Mouse (Mus musculus) midbrain, embryonic 16.5 days (tissue): ENCODE measurements around the gene Dennd1c. TPM values are rescaled to one million over a fixed set of nuclear protein-coding genes. Genes with fewer than 3 reads are reported as not detected.
A peak's percentile ranks its signal among the peaks of the same experiment; 100 is the strongest.

Experiments used
- ATAC-seq: fragments of 200-750 bp; cut with Nextera tagmentation; 2 replicates; pipeline ENCODE4 v1.8.0; 2017; ENCODE audit warnings: moderate TSS enrichment
- H3K27ac ChIP-seq: fragments of 300-500 bp; sonication (generic); 2 replicates; pipeline ENCODE4 v1.5.1; 2014; ENCODE audit warnings: mild to moderate bottlenecking, low read length, mixed read lengths
- H3K27me3 ChIP-seq: fragments of 300-500 bp; sonication (generic); 2 replicates; pipeline ENCODE4 v1.6.1; 2014; ENCODE audit warnings: low read depth, low read length, mixed read lengths; ENCODE audit not compliant: control insufficient read depth, insufficient read depth
- H3K36me3 ChIP-seq: fragments of 300-500 bp; sonication (generic); 2 replicates; pipeline ENCODE4 v1.6.1; 2014; ENCODE audit warnings: mild to moderate bottlenecking, low read length, moderate library complexity, mixed read lengths; ENCODE audit not compliant: control insufficient read depth, insufficient read depth
- H3K4me1 ChIP-seq: fragments of 300-500 bp; sonication (generic); 2 replicates; pipeline ENCODE4 v1.6.1; 2014; ENCODE audit warnings: mild to moderate bottlenecking, low read length, mixed read lengths; ENCODE audit not compliant: control insufficient read depth, insufficient read depth
- H3K4me2 ChIP-seq: fragments of 300-500 bp; sonication (generic); 2 replicates; pipeline ENCODE4 v1.6.1; 2014; ENCODE audit warnings: mild to moderate bottlenecking, low read length, mixed read lengths
- H3K4me3 ChIP-seq: fragments of 300-500 bp; sonication (generic); 2 replicates; pipeline ENCODE4 v1.5.1; 2014; ENCODE audit warnings: low read depth, mild to moderate bottlenecking, low read length, moderate library complexity, mixed read lengths
- H3K9ac ChIP-seq: fragments of 300-500 bp; sonication (generic); 2 replicates; pipeline ENCODE4 v1.6.1; 2014; ENCODE audit warnings: low read depth, low read length, mixed read lengths
- H3K9me3 ChIP-seq: fragments of 300-500 bp; sonication (generic); replicated peaks from 2 replicates; pipeline ENCODE4 v1.6.1; 2014; ENCODE audit warnings: mild to moderate bottlenecking, low read length, mixed read lengths; ENCODE audit not compliant: control insufficient read depth, poor library complexity, severe bottlenecking
- WGBS: fragments of 180-500 bp; shearing (Covaris S2); extraction: QIAGEN DNeasy Blood & Tissue Kit; methylation state at CpG from one replicate; pipeline ENCODE4 v1.1.7; 2014; 5-methylcytosine and 5-hydroxymethylcytosine counted together
- polyA plus RNA-seq: library from polyadenylated mRNA; unstranded; fragments of >200 nt; fragmentation: Nextera tagmentation; extraction: Ambion mirVana; gene quantifications from 2 replicates; pipeline ENCODE4 v1.2.1, GENCODE M21; 2015

The Dennd1c gene
- polyA plus RNA-seq, 1 experiment from 2014 or later = 4.2 TPM

DNA sequence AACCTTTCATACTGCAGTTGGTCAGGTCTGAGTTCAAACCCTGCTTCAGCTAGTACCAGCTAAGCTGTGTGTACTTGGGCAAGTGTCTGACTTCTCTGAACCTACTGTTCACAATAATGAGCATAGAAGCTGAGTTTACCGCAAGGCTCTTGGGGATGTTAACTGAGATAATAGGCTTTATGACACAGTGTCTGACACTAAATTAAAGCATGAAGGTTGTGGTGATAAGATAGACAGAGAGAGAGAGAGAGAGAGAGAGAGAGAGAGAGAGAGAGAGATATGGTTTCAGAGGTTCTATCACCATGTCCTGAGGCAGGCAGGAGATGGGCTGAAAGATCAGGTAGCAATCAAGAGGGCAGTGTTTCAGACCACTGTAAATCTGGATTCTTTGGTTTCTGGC is 31.7 kb upstream of the Dennd1c start:
- ATAC-seq = no peak
- no peak overlapping the region for H3K4me3 ChIP-seq
- H3K4me1 ChIP-seq = no peaks in the 10 kb centered on the region; the same call in 1 of the 2 replicates
- no peaks in the 10 kb centered on the region for H3K9me3 ChIP-seq
- WGBS = 83% methylated on average over 1 of the region's 1 CpGs
- no peak overlapping the region for H3K27ac ChIP-seq
- H3K9ac ChIP-seq = no peak overlapping the region
- H3K4me2 ChIP-seq = no peak overlapping the region
- H3K36me3 ChIP-seq = no peaks in the 10 kb centered on the region
- no peaks in the 10 kb centered on the region for H3K27me3 ChIP-seq

DNA sequence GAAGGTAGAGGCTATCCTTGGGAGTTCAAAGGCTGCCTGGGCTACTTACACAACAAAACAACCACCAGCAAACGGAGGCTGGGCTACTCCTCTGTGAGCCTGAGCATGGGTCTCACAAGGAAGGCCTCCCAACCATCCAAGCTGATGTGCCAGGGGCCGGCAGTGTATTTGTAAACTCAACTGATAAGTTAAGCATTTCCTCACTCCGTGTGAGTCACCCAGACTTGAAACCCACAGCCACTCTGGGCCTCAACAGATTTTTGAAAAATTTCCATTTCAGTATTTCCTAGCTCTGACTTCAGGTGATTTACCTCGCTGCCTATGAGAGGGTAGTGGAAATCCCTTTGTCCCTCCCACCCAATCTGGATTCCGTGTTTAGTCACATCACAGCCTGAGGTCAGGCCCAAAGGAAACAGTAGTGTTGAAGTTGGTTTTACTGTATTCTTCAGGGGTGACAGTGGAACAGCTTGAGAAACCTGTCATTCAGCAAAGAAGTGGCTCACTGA is 30.4 kb upstream of the Dennd1c start:
- Histone ChIP-seq H3K27me3 (no peaks in the 10 kb centered on the region), H3K9ac (no peak overlapping the region), H3K4me3 (no peak overlapping the region), H3K4me1 (peaks cover 3% of the 10 kb centered on the region; the same call in 1 of the 2 replicates), H3K36me3 (no peaks in the 10 kb centered on the region), H3K9me3 (no peaks in the 10 kb centered on the region), H3K27ac (no peak overlapping the region), H3K4me2 (no peak overlapping the region)
- no peak for ATAC-seq
- WGBS = 56% methylated on average over 5 of the region's 5 CpGs

DNA sequence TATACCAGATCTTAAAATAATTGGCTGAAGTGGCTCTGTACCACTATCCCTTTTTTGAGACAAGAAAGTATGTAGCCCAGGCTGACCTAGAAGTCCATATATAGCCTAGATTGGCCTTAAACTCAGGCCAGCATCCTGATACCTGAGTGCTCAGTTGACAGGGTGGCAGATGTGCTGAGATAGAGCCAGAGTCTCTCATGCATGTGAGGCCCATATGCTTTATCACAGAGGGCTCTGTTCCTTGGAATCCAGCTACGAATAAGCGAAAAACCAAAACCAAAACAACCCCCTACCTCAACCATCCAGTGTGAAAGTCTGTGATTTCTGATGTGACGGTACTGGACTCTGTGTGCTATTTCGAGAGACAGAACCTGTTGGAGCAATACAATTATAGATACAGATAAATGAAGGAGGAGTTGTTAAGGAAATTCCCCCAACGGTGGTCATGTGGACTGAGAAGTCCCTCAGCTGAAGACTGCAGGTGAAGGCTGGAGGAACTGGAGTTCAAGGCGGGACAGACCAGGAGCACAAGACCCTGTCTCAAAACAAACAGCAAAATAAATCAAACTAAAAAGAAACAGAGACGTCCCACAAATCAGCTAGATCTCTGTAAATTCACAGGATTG is 29.8 kb upstream of the Dennd1c start:
- Histone ChIP-seq H3K4me1 (peaks cover 3% of the 10 kb centered on the region; the same call in 1 of the 2 replicates), H3K4me2 (no peak overlapping the region), H3K27ac (no peak overlapping the region), H3K9me3 (no peaks in the 10 kb centered on the region), H3K9ac (no peak overlapping the region), H3K36me3 (no peaks in the 10 kb centered on the region), H3K4me3 (no peak overlapping the region), H3K27me3 (no peaks in the 10 kb centered on the region)
- no peak for ATAC-seq
- 93% methylated on average over 7 of the region's 7 CpGs for WGBS

DNA sequence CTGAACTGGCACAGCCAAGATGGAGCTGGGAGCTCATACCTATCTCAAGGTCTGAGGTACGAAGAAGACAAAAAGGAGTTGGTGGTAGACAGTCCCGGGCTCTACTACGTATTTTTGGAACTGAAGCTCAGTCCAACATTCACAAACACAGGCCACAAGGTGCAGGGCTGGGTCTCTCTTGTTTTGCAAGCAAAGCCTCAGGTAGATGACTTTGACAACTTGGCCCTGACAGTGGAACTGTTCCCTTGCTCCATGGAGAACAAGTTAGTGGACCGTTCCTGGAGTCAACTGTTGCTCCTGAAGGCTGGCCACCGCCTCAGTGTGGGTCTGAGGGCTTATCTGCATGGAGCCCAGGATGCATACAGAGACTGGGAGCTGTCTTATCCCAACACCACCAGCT is 28.8 kb upstream of the Dennd1c start:
- Histone ChIP-seq H3K4me1 (peaks cover 3% of the 10 kb centered on the region; the same call in 1 of the 2 replicates), H3K9ac (no peak overlapping the region), H3K36me3 (no peaks in the 10 kb centered on the region), H3K27ac (no peak overlapping the region), H3K27me3 (no peaks in the 10 kb centered on the region), H3K4me3 (no peak overlapping the region), H3K4me2 (no peak overlapping the region), H3K9me3 (no peaks in the 10 kb centered on the region)
- 87% methylated on average over 5 of the region's 5 CpGs for WGBS
- no peak for ATAC-seq

DNA sequence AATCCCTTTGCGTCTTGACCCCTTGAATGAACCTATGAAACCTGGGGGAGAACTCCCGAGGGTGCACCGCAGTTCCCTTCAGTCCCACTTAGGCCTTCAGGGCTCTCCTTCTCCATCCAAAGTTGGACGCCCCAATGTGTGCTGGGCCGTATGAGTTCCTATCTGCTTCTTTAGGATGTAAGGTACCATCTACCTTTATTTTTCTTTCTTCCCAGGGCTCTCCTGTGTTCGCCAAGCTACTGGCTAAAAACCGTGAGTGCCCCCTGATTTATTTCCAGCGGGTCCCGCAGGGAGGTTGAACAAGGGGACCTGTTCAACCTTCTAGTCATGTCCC is 27.7 kb upstream of the Dennd1c start:
- no peak for ATAC-seq
- H3K27me3 ChIP-seq = no peaks in the 10 kb centered on the region
- WGBS = 3% methylated on average over 9 of the region's 9 CpGs
- H3K9me3 ChIP-seq = no peaks in the 10 kb centered on the region
- H3K27ac ChIP-seq = no peak overlapping the region
- H3K4me2 ChIP-seq = peak overlapping the region; percentile 76
- peak overlapping the region; percentile 65 for H3K4me3 ChIP-seq
- H3K4me1 ChIP-seq = peaks cover 3% of the 10 kb centered on the region; the same call in 1 of the 2 replicates
- peak overlapping the region; percentile 80 for H3K9ac ChIP-seq
- no peaks in the 10 kb centered on the region for H3K36me3 ChIP-seq

DNA sequence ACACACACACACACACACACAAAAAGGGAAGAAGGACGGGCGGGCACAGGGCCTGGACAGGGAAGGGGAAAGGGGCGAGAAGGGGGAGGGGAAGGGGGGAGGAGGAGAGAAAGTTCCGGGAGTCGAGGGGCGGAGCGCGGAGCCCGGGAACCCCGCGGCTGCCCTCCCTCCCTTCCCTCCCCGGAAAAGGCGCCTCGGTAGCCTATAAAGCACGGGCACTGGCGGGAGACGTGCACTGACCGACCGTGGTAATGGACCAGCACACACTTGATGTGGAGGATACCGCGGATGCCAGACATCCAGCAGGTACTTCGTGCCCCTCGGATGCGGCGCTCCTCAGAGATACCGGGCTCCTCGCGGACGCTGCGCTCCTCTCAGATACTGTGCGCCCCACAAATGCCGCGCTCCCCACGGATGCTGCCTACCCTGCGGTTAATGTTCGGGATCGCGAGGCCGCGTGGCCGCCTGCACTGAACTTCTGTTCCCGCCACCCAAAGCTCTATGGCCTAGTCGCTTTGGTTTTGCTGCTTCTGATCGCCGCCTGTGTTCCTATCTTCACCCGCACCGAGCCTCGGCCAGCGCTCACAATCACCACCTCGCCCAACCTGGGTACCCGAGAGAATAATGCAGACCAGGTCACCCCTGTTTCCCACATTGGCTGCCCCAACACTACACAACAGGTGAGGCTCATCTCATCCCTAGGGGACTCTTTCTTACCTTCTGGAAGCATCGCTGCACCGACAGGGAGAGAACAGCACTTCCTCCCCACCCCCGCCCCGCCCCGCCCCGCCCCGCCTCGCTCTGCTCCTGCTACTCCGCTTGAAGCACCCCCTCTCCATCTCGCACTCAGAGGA is 27.1 kb upstream of the Dennd1c start, which contains the start of gene Tnfsf9:
Gene Tnfsf9, plus strand, starts transcription at position 145 of the 854 bp plus-strand sequence.
- no peaks in the 10 kb centered on the region for H3K36me3 ChIP-seq
- ATAC-seq = peak; percentile 88
- under 1% methylated on average over 53 of the region's 61 CpGs for WGBS
- H3K9ac ChIP-seq = peak within 1 kb of the TSS; percentile 80
- H3K9me3 ChIP-seq = no peaks in the 10 kb centered on the region
- peaks cover 3% of the 10 kb centered on the region; the same call in 1 of the 2 replicates for H3K4me1 ChIP-seq
- H3K4me2 ChIP-seq = peak within 1 kb of the TSS; percentile 76
- no peaks in the 10 kb centered on the region for H3K27me3 ChIP-seq
- H3K27ac ChIP-seq = 0 out of 2 replicates have a peak within 1 kb of the TSS, but pooled peaks have one; percentile 26
- H3K4me3 ChIP-seq = peak within 1 kb of the TSS; percentile 65

DNA sequence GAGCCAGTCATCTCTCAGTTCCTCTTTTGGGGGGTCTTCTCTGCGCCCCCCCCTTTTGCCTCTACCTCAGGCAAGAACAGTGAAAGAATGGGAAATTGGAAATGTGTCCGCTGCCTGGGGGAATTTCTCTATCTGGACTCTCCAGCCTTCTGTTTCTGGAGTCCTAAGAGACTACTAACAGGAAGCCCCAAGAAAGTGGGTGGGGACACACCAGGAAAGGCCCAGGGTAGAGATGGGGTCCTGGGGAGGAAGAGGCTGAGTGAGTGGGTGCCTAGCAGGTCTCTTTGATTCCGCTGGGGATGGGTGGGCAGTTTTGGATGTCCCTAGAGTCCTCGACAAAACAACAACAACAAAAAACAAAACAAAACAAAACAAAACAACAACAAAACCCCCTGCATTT is 26.2 kb upstream of the Dennd1c start:
- H3K27me3 ChIP-seq = no peaks in the 10 kb centered on the region
- H3K9ac ChIP-seq = no peak overlapping the region
- no peaks in the 10 kb centered on the region for H3K36me3 ChIP-seq
- H3K9me3 ChIP-seq = no peaks in the 10 kb centered on the region
- H3K4me1 ChIP-seq = peaks cover 3% of the 10 kb centered on the region; the same call in 1 of the 2 replicates
- WGBS = 44% methylated on average over 4 of the region's 4 CpGs
- peak; percentile 14; the same call in 1 of the 2 replicates for ATAC-seq
- H3K27ac ChIP-seq = no peak overlapping the region
- H3K4me2 ChIP-seq = peak overlapping the region; percentile 76
- H3K4me3 ChIP-seq = peak overlapping the region; percentile 65

DNA sequence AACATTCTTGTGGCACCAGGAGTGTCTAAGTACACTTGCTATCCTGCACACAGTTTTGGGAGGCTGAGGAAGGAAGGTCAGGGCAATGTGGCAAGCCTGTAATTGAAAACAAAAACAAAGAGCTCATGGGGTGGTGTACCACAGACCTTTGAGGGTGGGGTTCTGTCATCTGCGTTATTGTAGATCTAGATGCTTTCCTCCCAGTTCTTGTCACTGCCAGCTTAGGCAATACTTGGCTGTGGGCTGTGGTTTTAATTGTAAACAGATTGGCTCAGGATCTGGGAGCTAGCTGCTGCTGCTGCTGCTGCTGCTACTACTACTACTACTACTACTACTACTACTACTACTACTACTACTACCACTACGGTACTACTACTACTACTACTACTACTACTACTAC is 24.0 kb upstream of the Dennd1c start:
- 85% methylated on average over 2 of the region's 2 CpGs for WGBS
- Histone ChIP-seq H3K36me3 (no peaks in the 10 kb centered on the region), H3K4me2 (no peak overlapping the region), H3K9ac (no peak overlapping the region), H3K4me1 (peaks cover 3% of the 10 kb centered on the region; the same call in 1 of the 2 replicates), H3K27me3 (no peaks in the 10 kb centered on the region), H3K4me3 (no peak overlapping the region), H3K9me3 (no peaks in the 10 kb centered on the region), H3K27ac (no peak overlapping the region)
- no peak for ATAC-seq
